Mouse (Mus musculus) neural tube, embryonic 12.5 days (tissue): ENCODE data around the gene Iqcf6. TPM values are rescaled to one million over a fixed set of nuclear protein-coding genes. Genes with fewer than 3 reads are reported as not detected.
"Not testable (repeated sequence)": the region's sequence is repeated elsewhere in the genome, so short reads cannot be mapped to it uniquely, and the experiment has no call there.

Source experiments
- ATAC-seq: fragments of 200-750 bp; cut with Nextera tagmentation; 2 replicates; pipeline ENCODE4 v1.8.0; 2017; ENCODE audit warnings: low read depth, mild to moderate bottlenecking, moderate TSS enrichment, moderate library complexity; ENCODE audit not compliant: low FRiP score
- H3K27ac ChIP-seq: fragments of 300-500 bp; sonication (generic); 2 replicates; pipeline ENCODE4 v1.5.1; 2016
- H3K27me3 ChIP-seq: fragments of 300-500 bp; sonication (generic); replicated peaks from 2 replicates; pipeline ENCODE4 v1.6.1; 2016; ENCODE audit warnings: mild to moderate bottlenecking
- H3K36me3 ChIP-seq: fragments of 300-500 bp; sonication (generic); 2 replicates; pipeline ENCODE4 v1.6.1; 2016; ENCODE audit warnings: mild to moderate bottlenecking
- H3K4me1 ChIP-seq: fragments of 300-500 bp; sonication (generic); 2 replicates; pipeline ENCODE4 v1.6.1; 2016
- H3K4me2 ChIP-seq: fragments of 300-500 bp; sonication (generic); replicated peaks from 2 replicates; pipeline ENCODE4 v1.6.1; 2016; ENCODE audit warnings: mild to moderate bottlenecking
- H3K4me3 ChIP-seq: fragments of 300-500 bp; sonication (generic); 2 replicates; pipeline ENCODE4 v1.5.1; 2016
- H3K9ac ChIP-seq: fragments of 300-500 bp; sonication (generic); 2 replicates; pipeline ENCODE4 v1.6.1; 2016; ENCODE audit warnings: mild to moderate bottlenecking
- H3K9me3 ChIP-seq: fragments of 300-500 bp; sonication (generic); 2 replicates; pipeline ENCODE4 v1.6.1; 2016; ENCODE audit warnings: mild to moderate bottlenecking
- WGBS: fragments of 180-500 bp; shearing (Covaris S2); methylation state at CpG from one replicate; pipeline ENCODE4 v1.1.7; 2016; 5-methylcytosine and 5-hydroxymethylcytosine counted together
- polyA plus RNA-seq: library from polyadenylated mRNA; unstranded; fragments of >200 nt; fragmentation: Nextera tagmentation; extraction: Ambion mirVana; gene quantifications from 2 replicates; pipeline ENCODE4 v1.2.1, GENCODE M21; 2016

Iqcf6 gene
- polyA plus RNA-seq = not detected in 2 replicates

GRCm38 (mm10) chr9:106626282-106626681, at the start of gene Iqcf6:
Gene Iqcf6 (plus strand): TSS chr9:106626582.
- H3K4me1 ChIP-seq = 0 out of 2 replicates have a peak, but pooled peaks cover 4% of the 10 kb centered on the region
- ATAC-seq = no peak
- no peak within 1 kb of the TSS for H3K9ac ChIP-seq
- no peak within 1 kb of the TSS for H3K4me2 ChIP-seq
- H3K4me3 ChIP-seq = no peak within 1 kb of the TSS
- H3K36me3 ChIP-seq = no peaks in the 10 kb centered on the region
- no peaks in the 10 kb centered on the region for H3K27me3 ChIP-seq
- 84% methylated on average over 2 of the region's 2 CpGs for WGBS
- H3K9me3 ChIP-seq = no peaks in the 10 kb centered on the region
- H3K27ac ChIP-seq = no peak within 1 kb of the TSS

- Histone ChIP-seq H3K27ac (no peak overlapping the region), H3K27me3 (no peaks in the 10 kb centered on the region), H3K4me2 (no peak overlapping the region), H3K36me3 (no peaks in the 10 kb centered on the region), H3K4me1 (no peaks in the 10 kb centered on the region), H3K9ac (no peak overlapping the region), H3K9me3 (no peaks in the 10 kb centered on the region), H3K4me3 (no peak overlapping the region)
- no peak for ATAC-seq
- 84% methylated on average over 7 of the region's 7 CpGs for WGBS
Observed at GRCm38 (mm10) chr9:106580016-106580415, 46.4 kb upstream of the Iqcf6 start.

GRCm38 (mm10) chr9:106582552-106582951, 43.8 kb upstream of the Iqcf6 start:
- H3K4me2 ChIP-seq = no peak overlapping the region
- WGBS = 78% methylated on average over 1 of the region's 1 CpGs
- no peak overlapping the region for H3K9ac ChIP-seq
- no peaks in the 10 kb centered on the region for H3K36me3 ChIP-seq
- no peaks in the 10 kb centered on the region for H3K27me3 ChIP-seq
- no peaks in the 10 kb centered on the region for H3K9me3 ChIP-seq
- H3K27ac ChIP-seq = no peak overlapping the region
- no peak for ATAC-seq
- no peak overlapping the region for H3K4me3 ChIP-seq
- H3K4me1 ChIP-seq = no peaks in the 10 kb centered on the region

GRCm38 (mm10) chr9:106592158-106592557, 34.2 kb upstream of the Iqcf6 start:
- no peaks in the 10 kb centered on the region for H3K4me1 ChIP-seq
- no peaks in the 10 kb centered on the region for H3K27me3 ChIP-seq
- H3K4me2 ChIP-seq = no peak overlapping the region
- no peak overlapping the region for H3K4me3 ChIP-seq
- ATAC-seq = no peak
- no peaks in the 10 kb centered on the region for H3K9me3 ChIP-seq
- no peak overlapping the region for H3K9ac ChIP-seq
- WGBS = 93% methylated on average over 5 of the region's 5 CpGs
- no peaks in the 10 kb centered on the region for H3K36me3 ChIP-seq
- no peak overlapping the region for H3K27ac ChIP-seq

GRCm38 (mm10) chr9:106595402-106595801, 31.0 kb upstream of the Iqcf6 start:
- not testable (repeated sequence) for H3K27me3 ChIP-seq, ATAC-seq
- WGBS = 30% methylated on average over 4 of the region's 4 CpGs

GRCm38 (mm10) chr9:106595836-106596235, 30.5 kb upstream of the Iqcf6 start:
- 76% methylated on average over 7 of the region's 7 CpGs for WGBS

More at GRCm38 (mm10) chr9:106595402-106595801, 31.0 kb upstream of the Iqcf6 start:
- not testable (repeated sequence) for H3K36me3 ChIP-seq, H3K9ac ChIP-seq, H3K4me2 ChIP-seq, H3K4me1 ChIP-seq, H3K4me3 ChIP-seq, H3K27ac ChIP-seq, H3K9me3 ChIP-seq

GRCm38 (mm10) chr9:106598466-106598865, 27.9 kb upstream of the Iqcf6 start:
- Histone ChIP-seq H3K9ac (no peak overlapping the region), H3K4me1 (no peaks in the 10 kb centered on the region), H3K4me2 (no peak overlapping the region), H3K4me3 (no peak overlapping the region), H3K9me3 (no peaks in the 10 kb centered on the region), H3K36me3 (no peaks in the 10 kb centered on the region), H3K27me3 (no peaks in the 10 kb centered on the region), H3K27ac (no peak overlapping the region)
- WGBS = 50% methylated on average over 7 of the region's 7 CpGs
- no peak for ATAC-seq

More at GRCm38 (mm10) chr9:106595836-106596235, 30.5 kb upstream of the Iqcf6 start:
- Histone ChIP-seq H3K9ac (no peak overlapping the region), H3K27me3 (no peaks in the 10 kb centered on the region), H3K9me3 (no peaks in the 10 kb centered on the region), H3K4me3 (no peak overlapping the region), H3K27ac (no peak overlapping the region), H3K4me1 (no peaks in the 10 kb centered on the region), H3K36me3 (no peaks in the 10 kb centered on the region), H3K4me2 (no peak overlapping the region)
- ATAC-seq = no peak

GRCm38 (mm10) chr9:106600546-106600945, 25.8 kb upstream of the Iqcf6 start:
- Histone ChIP-seq H3K27me3 (no peaks in the 10 kb centered on the region), H3K4me2 (no peak overlapping the region), H3K4me1 (no peaks in the 10 kb centered on the region), H3K9me3 (no peaks in the 10 kb centered on the region), H3K9ac (no peak overlapping the region), H3K4me3 (no peak overlapping the region), H3K36me3 (no peaks in the 10 kb centered on the region), H3K27ac (no peak overlapping the region)
- 29% methylated on average over 8 of the region's 8 CpGs for whole genome bisulfite sequencing
- no peak for ATAC-seq

- no peak for ATAC-seq
- Histone ChIP-seq H3K4me2 (no peak overlapping the region), H3K27ac (no peak overlapping the region), H3K4me3 (no peak overlapping the region), H3K9ac (no peak overlapping the region), H3K4me1 (no peaks in the 10 kb centered on the region), H3K27me3 (no peaks in the 10 kb centered on the region), H3K36me3 (no peaks in the 10 kb centered on the region), H3K9me3 (no peaks in the 10 kb centered on the region)
- WGBS = 88% methylated on average over 4 of the region's 4 CpGs
Observed at GRCm38 (mm10) chr9:106610727-106611126, 15.7 kb upstream of the Iqcf6 start.

- Histone ChIP-seq H3K4me2 (no peak overlapping the region), H3K4me1 (no peaks in the 10 kb centered on the region), H3K4me3 (no peak overlapping the region), H3K36me3 (no peaks in the 10 kb centered on the region), H3K27ac (no peak overlapping the region), H3K9ac (no peak overlapping the region), H3K27me3 (no peaks in the 10 kb centered on the region), H3K9me3 (no peaks in the 10 kb centered on the region)
- 72% methylated on average over 2 of the region's 2 CpGs for WGBS
- no peak for ATAC-seq
Observed at GRCm38 (mm10) chr9:106613951-106614350, 12.4 kb upstream of the Iqcf6 start.

- no peaks in the 10 kb centered on the region for H3K4me1 ChIP-seq
- ATAC-seq = no peak
- H3K4me2 ChIP-seq = no peak overlapping the region
- no peaks in the 10 kb centered on the region for H3K36me3 ChIP-seq
- H3K9me3 ChIP-seq = no peaks in the 10 kb centered on the region
- H3K27ac ChIP-seq = no peak overlapping the region
- WGBS = 59% methylated on average over 3 of the region's 3 CpGs
- H3K4me3 ChIP-seq = no peak overlapping the region
- no peak overlapping the region for H3K9ac ChIP-seq
- no peaks in the 10 kb centered on the region for H3K27me3 ChIP-seq
Observed at GRCm38 (mm10) chr9:106614616-106615015, 11.8 kb upstream of the Iqcf6 start.

- WGBS = 84% methylated on average over 9 of the region's 9 CpGs
- H3K36me3 ChIP-seq = no peaks in the 10 kb centered on the region
- no peak overlapping the region for H3K4me2 ChIP-seq
- H3K4me3 ChIP-seq = no peak overlapping the region
- no peak overlapping the region for H3K9ac ChIP-seq
- no peak overlapping the region for H3K27ac ChIP-seq
- 0 out of 2 replicates have a peak, but pooled peaks cover 4% of the 10 kb centered on the region for H3K9me3 ChIP-seq
- no peaks in the 10 kb centered on the region for H3K4me1 ChIP-seq
- H3K27me3 ChIP-seq = no peaks in the 10 kb centered on the region
- ATAC-seq = no peak
Observed at GRCm38 (mm10) chr9:106616306-106616705, 10.1 kb upstream of the Iqcf6 start.

GRCm38 (mm10) chr9:106617496-106617895, 8.9 kb upstream of the Iqcf6 start:
- no peak overlapping the region for H3K4me2 ChIP-seq
- WGBS = 86% methylated on average over 3 of the region's 3 CpGs
- H3K27ac ChIP-seq = no peak overlapping the region
- no peak for ATAC-seq
- no peaks in the 10 kb centered on the region for H3K27me3 ChIP-seq
- H3K9ac ChIP-seq = no peak overlapping the region
- 0 out of 2 replicates have a peak, but pooled peaks cover 4% of the 10 kb centered on the region for H3K9me3 ChIP-seq
- no peaks in the 10 kb centered on the region for H3K36me3 ChIP-seq
- no peaks in the 10 kb centered on the region for H3K4me1 ChIP-seq
- no peak overlapping the region for H3K4me3 ChIP-seq
